14 mouse cellular contexts compared by ENCODE assay signal in genomic region chr6:114726681-114727080, GRCm38 (mm10).
DNase-seq lines count a peak whose midpoint lies in the region; ATAC-seq and TF ChIP-seq lines count a peak whose summit lies in the region.
"Had no signal": no experiment of that assay in that cellular context is flagged by ENCODE, and none has a peak within 500 bp of the region (broad histone marks: within the 10 kb centered on the region; RNA-seq: fewer than 3 reads in every experiment).

No protein-coding gene starts in this region.

- TF ChIP-seq POLR2A in embryonic fibroblast, embryonic 13.5 days (IDR thresholded peaks at IDR 0.05; ENCODE audit: low read depth, low read length) = no peak

- WGBS in forebrain, embryonic 10.5 days = 63% methylated on average over 11 of the region's 11 CpGs
- WGBS in forebrain, embryonic 11.5 days = 52% methylated on average over 11 of the region's 11 CpGs
- WGBS in limb, embryonic 12.5 days = 42% methylated on average over 11 of the region's 11 CpGs

- H3K27me3 ChIP-seq in forebrain, embryonic 10.5 days (ENCODE audit: poor library complexity, severe bottlenecking) = no peaks in the 10 kb centered on the region
- H3K27me3 ChIP-seq in forebrain, embryonic 11.5 days (ENCODE audit: control insufficient read depth, insufficient read depth, low read length) = no peaks in the 10 kb centered on the region
- H3K27me3 ChIP-seq in limb, embryonic 12.5 days = no peaks in the 10 kb centered on the region
- H3K27me3 ChIP-seq: heart, embryonic 13.5 days had no signal

- no peaks in the 10 kb centered on the region for H3K36me3 ChIP-seq in forebrain, embryonic 10.5 days (replicated peaks)
- H3K36me3 ChIP-seq in forebrain, embryonic 11.5 days (ENCODE audit: control insufficient read depth, insufficient read depth, low read length) = no peaks in the 10 kb centered on the region
- H3K36me3 ChIP-seq in limb, embryonic 12.5 days = no peaks in the 10 kb centered on the region
- H3K36me3 ChIP-seq: heart, embryonic 13.5 days had no signal

- DNase-seq in forebrain, embryonic 10.5 days (ENCODE audit: extremely low spot score, low spot score) = no peak
- no peak for DNase-seq in forebrain, embryonic 11.5 days (ENCODE audit: low spot score)
- peak; percentile 91 for DNase-seq in Muller cell, postnatal 12 days (ENCODE audit: inconsistent ontology term)
- DNase-seq in kidney, postnatal 4 days = no peak
- no peak for DNase-seq in testis, postnatal 14 days (ENCODE audit: low spot score)
- DNase-seq in gastrocnemius, postnatal 25 days = no peak
- DNase-seq: cerebellum, adult 2 months; gastrocnemius, postnatal 10 days had no signal

- H3K4me2 ChIP-seq in forebrain, embryonic 11.5 days (ENCODE audit: low read depth, low read length, severe bottlenecking) = no peak overlapping the region
- peak overlapping the region; percentile 1; the same call in 1 of the 2 replicates for H3K4me2 ChIP-seq in limb, embryonic 12.5 days
- H3K4me2 ChIP-seq: heart, embryonic 13.5 days had no signal

- no peak overlapping the region for H3K9ac ChIP-seq in forebrain, embryonic 11.5 days (ENCODE audit: low read length)
- H3K9ac ChIP-seq in limb, embryonic 12.5 days (replicated peaks) = no peak overlapping the region
- H3K9ac ChIP-seq: heart, embryonic 13.5 days; liver, embryonic 14.5 days had no signal

- no peak for TF ChIP-seq CTCF in embryonic fibroblast, embryonic 13.5 days (IDR thresholded peaks at IDR 0.05; ENCODE audit: borderline replicate concordance, insufficient read depth, low read length)

- no peak for ATAC-seq in forebrain, embryonic 11.5 days (replicated peaks; ENCODE audit: low FRiP score)
- no peak for ATAC-seq in limb, embryonic 12.5 days (ENCODE audit: insufficient number of reproducible peaks, insufficient read depth, low FRiP score, low TSS enrichment, low read depth)

- H3K4me3 ChIP-seq in forebrain, embryonic 10.5 days = no peak overlapping the region
- no peak overlapping the region for H3K4me3 ChIP-seq in forebrain, embryonic 11.5 days (ENCODE audit: low read depth, low read length)
- H3K4me3 ChIP-seq in embryonic fibroblast, embryonic 13.5 days (ENCODE audit: insufficient read depth, low read length) = no peak overlapping the region
- no peak overlapping the region for H3K4me3 ChIP-seq in limb, embryonic 12.5 days (replicated peaks)
- H3K4me3 ChIP-seq: erythroblast, embryonic 14.5 days; heart, embryonic 13.5 days had no signal

- no peaks in the 10 kb centered on the region for H3K9me3 ChIP-seq in forebrain, embryonic 10.5 days
- H3K9me3 ChIP-seq in forebrain, embryonic 11.5 days (ENCODE audit: control insufficient read depth, low read length) = no peaks in the 10 kb centered on the region
- no peaks in the 10 kb centered on the region for H3K9me3 ChIP-seq in limb, embryonic 12.5 days
- H3K9me3 ChIP-seq: heart, embryonic 13.5 days had no signal

- peaks cover 50% of the 10 kb centered on the region for H3K4me1 ChIP-seq in forebrain, embryonic 10.5 days
- peaks cover 5% of the 10 kb centered on the region; the same call in 1 of the 2 replicates for H3K4me1 ChIP-seq in forebrain, embryonic 11.5 days (replicated peaks; ENCODE audit: control insufficient read depth, insufficient read depth, low read length)
- H3K4me1 ChIP-seq in embryonic fibroblast, embryonic 13.5 days (ENCODE audit: control insufficient read depth, insufficient read depth, low read length) = peaks cover 25% of the 10 kb centered on the region
- peaks cover 43% of the 10 kb centered on the region for H3K4me1 ChIP-seq in limb, embryonic 12.5 days (replicated peaks)

- H3K27ac ChIP-seq in forebrain, embryonic 10.5 days = peak overlapping the region; percentile 48
- no peak overlapping the region for H3K27ac ChIP-seq in forebrain, embryonic 11.5 days (ENCODE audit: low read depth, low read length)
- H3K27ac ChIP-seq in embryonic fibroblast, embryonic 13.5 days (ENCODE audit: insufficient read depth, low read length) = peak overlapping the region; percentile 57; the same call in 1 of the 2 replicates
- H3K27ac ChIP-seq in limb, embryonic 12.5 days = 0 out of 2 replicates have a peak overlapping the region, but pooled peaks have one; percentile 12
- H3K27ac ChIP-seq: liver, embryonic 14.5 days; macrophage had no signal
